Mouse (Mus musculus) MEL (cell line): ENCODE measurements around the gene Nudt9.

Source experiments
- CHD2 ChIP-seq: IDR thresholded peaks from 2 replicates; pipeline ENCODE4 v1.6.1; 2011; ENCODE audit warnings: low read length, improper control_type of control experiment
- CTCF ChIP-seq, 3 experiments: IDR thresholded peaks in 2 of 3; conservative IDR thresholded peaks in 1 of 3; 2 replicates each; pipeline ENCODE4 v1.5.1; 2011 to 2012; ENCODE audit warnings: low read length in 3 of 3, low read depth in 2 of 3, mild to moderate bottlenecking in 2 of 3, improper control_type of control experiment in 1 of 3, inconsistent platforms in 1 of 3, mixed read lengths in 1 of 3, moderate library complexity in 1 of 3; ENCODE audit not compliant: control insufficient read depth in 1 of 3, insufficient read depth in 1 of 3, poor library complexity in 1 of 3, severe bottlenecking in 1 of 3
- EP300 ChIP-seq, 2 experiments: IDR thresholded peaks; 2 replicates each; pipeline ENCODE4 v1.6.1; 2011; ENCODE audit warnings: improper control_type of control experiment in 2 of 2, low read length in 2 of 2, low read depth in 1 of 2, mild to moderate bottlenecking in 1 of 2
- JUND ChIP-seq: IDR thresholded peaks from 2 replicates; pipeline ENCODE4 v1.6.1; 2011; ENCODE audit warnings: low read depth, mild to moderate bottlenecking, improper control_type of control experiment, low read length
- NELFE ChIP-seq: IDR thresholded peaks from 2 replicates; pipeline ENCODE4 v1.6.1; 2011; ENCODE audit warnings: low read depth, low read length, improper control_type of control experiment
- POLR2A ChIP-seq, 2 experiments: IDR thresholded peaks; 2 replicates each; pipeline ENCODE4 v1.6.1; 2011 to 2012; ENCODE audit warnings: low read length in 2 of 2, mild to moderate bottlenecking in 2 of 2, control low read depth in 1 of 2, improper control_type of control experiment in 1 of 2, low read depth in 1 of 2, moderate library complexity in 1 of 2; ENCODE audit not compliant: control insufficient read depth in 1 of 2, insufficient read depth in 1 of 2, poor library complexity in 1 of 2
- RAD21 ChIP-seq: IDR thresholded peaks from 2 replicates; pipeline ENCODE4 v1.6.1; 2011; ENCODE audit warnings: mild to moderate bottlenecking, low read depth, low read length, improper control_type of control experiment
- RCOR1 ChIP-seq: IDR thresholded peaks from 2 replicates; pipeline ENCODE4 v1.6.1; 2012; ENCODE audit warnings: low read depth, mild to moderate bottlenecking, inconsistent platforms, low read length, improper control_type of control experiment
- TAL1 ChIP-seq: IDR thresholded peaks from 2 replicates; pipeline ENCODE4 v1.6.1; 2012; ENCODE audit warnings: mild to moderate bottlenecking, inconsistent platforms, low read length, moderate library complexity, mixed read lengths
- TBP ChIP-seq: IDR thresholded peaks from 2 replicates; pipeline ENCODE4 v1.8.0; 2011; ENCODE audit warnings: low read depth, low read length, improper control_type of control experiment
- UBTF ChIP-seq: IDR thresholded peaks from 2 replicates; pipeline ENCODE4 v1.6.1; 2012; ENCODE audit warnings: low read depth, mild to moderate bottlenecking, inconsistent platforms, low read length, improper control_type of control experiment, moderate library complexity, borderline replicate concordance; ENCODE audit not compliant: insufficient read depth
- ZNF384 ChIP-seq: IDR thresholded peaks from 2 replicates; pipeline ENCODE4 v1.6.1; 2012; ENCODE audit warnings: low read depth, mild to moderate bottlenecking, inconsistent platforms, low read length, improper control_type of control experiment

DNA sequence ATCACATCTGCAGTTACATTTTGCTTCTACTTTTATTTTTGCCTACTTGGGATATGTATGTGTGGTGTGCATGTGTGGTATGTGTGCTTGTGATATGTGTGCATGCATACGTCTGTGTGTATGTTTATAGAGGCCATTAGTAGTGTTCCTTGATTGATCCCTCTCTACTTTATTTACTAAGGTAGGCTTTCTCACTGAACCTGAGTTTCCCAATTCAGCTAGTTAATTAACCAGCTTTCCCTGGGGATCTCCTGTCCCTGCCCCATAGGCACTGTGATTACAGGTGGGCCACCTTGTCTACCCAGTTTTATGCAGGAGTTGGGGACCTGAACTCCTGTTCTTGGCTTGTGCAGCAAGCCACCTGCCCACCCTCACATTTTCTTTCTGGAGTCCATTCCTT, 9.4 kb upstream of the Nudt9 start:
- no peak for TF ChIP-seq JUND
- TF ChIP-seq CTCF (IDR thresholded peaks at IDR 0.05 in 2 of 3, conservative IDR thresholded peaks at IDR 0.05 in 1 of 3; ENCODE audit: control insufficient read depth in 1 of 3, insufficient read depth in 1 of 3, low read depth in 2 of 3, low read length in 3 of 3, poor library complexity in 1 of 3, severe bottlenecking in 1 of 3) = no peak
- no peak for TF ChIP-seq CHD2
- TF ChIP-seq POLR2A (IDR thresholded peaks at IDR 0.05; ENCODE audit: control insufficient read depth in 1 of 2, insufficient read depth in 1 of 2, low read depth in 1 of 2, low read length in 2 of 2, poor library complexity in 1 of 2) = no peak
- TF ChIP-seq EP300 (IDR thresholded peaks at IDR 0.05; ENCODE audit: low read depth in 1 of 2, low read length in 2 of 2) = no peak
- no peak for TF ChIP-seq RCOR1
- no peak for TF ChIP-seq RAD21
- no peak for TF ChIP-seq TAL1
- TF ChIP-seq UBTF = no peak
- no peak for TF ChIP-seq TBP
- TF ChIP-seq ZNF384 = no peak
- no peak for TF ChIP-seq NELFE
